ENCODE assay signal across 31 mouse cellular contexts in the genomic region with DNA sequence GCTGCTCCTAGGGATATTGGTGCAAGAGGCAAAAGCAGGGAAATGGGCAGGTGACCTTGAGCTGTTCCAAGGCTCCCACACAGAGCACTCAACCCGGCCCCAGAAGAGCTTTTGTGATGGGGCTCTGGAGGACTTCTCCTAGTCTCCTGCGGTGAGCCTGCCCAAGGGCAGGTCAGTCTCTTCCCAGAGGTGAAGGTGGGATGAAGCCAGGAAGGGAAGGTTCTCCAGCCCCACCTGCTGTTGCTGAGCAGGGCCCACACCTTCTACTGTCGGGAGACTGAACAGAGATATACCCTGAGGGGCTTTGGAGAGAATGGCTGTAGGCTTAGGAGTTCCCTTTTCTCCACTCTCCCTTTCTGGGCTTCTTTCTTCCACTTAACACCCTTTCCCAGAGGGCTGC. TPM values are rescaled to one million over a fixed set of nuclear protein-coding genes. Genes with fewer than 3 reads are reported as not detected.
A peak's percentile ranks its signal among the peaks of the same experiment; 100 is the strongest.
DNase-seq lines count a peak whose midpoint lies in the region; ATAC-seq and TF ChIP-seq lines count a peak whose summit lies in the region.
"Had no signal": no experiment of that assay in that cellular context is flagged by ENCODE, and none has a peak within 500 bp of the region (broad histone marks: within the 10 kb centered on the region; RNA-seq: fewer than 3 reads in every experiment).

No protein-coding gene starts in this region.

- no peak overlapping the region for H3K9ac ChIP-seq in ES-Bruce4 (ENCODE audit: low read depth, poor library complexity, severe bottlenecking)
- no peak overlapping the region for H3K9ac ChIP-seq in ES-E14 (ENCODE audit: insufficient read depth, low read depth, low read length, poor library complexity, severe bottlenecking)
- no peak overlapping the region for H3K9ac ChIP-seq in liver, embryonic 12.5 days
- H3K9ac ChIP-seq: forebrain, embryonic 15.5 days; heart, embryonic 13.5 days; hindbrain, embryonic 14.5 days had no signal

- H3K9me3 ChIP-seq in ES-Bruce4 (replicated peaks; ENCODE audit: control insufficient read depth, insufficient read depth, low read length, poor library complexity, severe bottlenecking) (no peaks in the 10 kb centered on the region), ES-E14 (ENCODE audit: control insufficient read depth, insufficient read depth, low read depth, low read length) (no peaks in the 10 kb centered on the region)
- no peaks in the 10 kb centered on the region for H3K9me3 ChIP-seq in liver, embryonic 12.5 days (replicated peaks)
- H3K9me3 ChIP-seq: forebrain, embryonic 15.5 days; heart, embryonic 10.5 days; heart, embryonic 13.5 days had no signal

- TF ChIP-seq CTCF in ES-Bruce4 (IDR thresholded peaks at IDR 0.05; ENCODE audit: low read depth, low read length): peak; percentile 49
- TF ChIP-seq CTCF in lung, adult 2 months (IDR thresholded peaks at IDR 0.05; ENCODE audit: insufficient read depth, low read length): no peak

- ATAC-seq in erythroblast, adult 5-6 weeks (replicated peaks; ENCODE audit: low FRiP score, poor library complexity, severe bottlenecking): 0 out of 2 replicates have a peak, but pooled peaks have one; percentile 16
- no peak for ATAC-seq in liver, embryonic 12.5 days
- ATAC-seq: CD4-positive, CD25-positive, alpha-beta regulatory T cell, adult 4 months; forebrain, embryonic 15.5 days; hindbrain, postnatal 0 days; inflammation-experienced regulatory T-cells, adult 6 months had no signal

- in situ Hi-C loops in ES-E14 (cut with MboI; ENCODE audit: low sequenced_read_pairs in 2 of 2, unreplicated experiment in 2 of 2): no loop called here

- no peak overlapping the region for H3K4me2 ChIP-seq in liver, embryonic 12.5 days
- H3K4me2 ChIP-seq: forebrain, embryonic 15.5 days; heart, embryonic 13.5 days; hindbrain, embryonic 14.5 days had no signal

- H3K27ac ChIP-seq in ES-Bruce4 (ENCODE audit: insufficient read depth, low read length) (peak overlapping the region; percentile 43; the same call in 1 of the 2 replicates), ES-E14 (ENCODE audit: insufficient read depth, low read depth, low read length, poor library complexity, severe bottlenecking) (no peak overlapping the region)
- H3K27ac ChIP-seq in liver, embryonic 12.5 days: no peak overlapping the region
- H3K27ac ChIP-seq: forebrain, embryonic 15.5 days; heart, embryonic 10.5 days; heart, embryonic 13.5 days; hindbrain, embryonic 14.5 days; hindbrain, postnatal 0 days had no signal

- no peak for TF ChIP-seq POLR2A in ES-Bruce4 (IDR thresholded peaks at IDR 0.05; ENCODE audit: insufficient read depth, low read length)
- TF ChIP-seq POLR2A in lung, adult 2 months (IDR thresholded peaks at IDR 0.05; ENCODE audit: borderline replicate concordance, extremely low read depth, low read depth, low read length): no peak

- no peaks in the 10 kb centered on the region for H3K27me3 ChIP-seq in ES-Bruce4 (ENCODE audit: control insufficient read depth, insufficient read depth, low read length, poor library complexity, severe bottlenecking)
- H3K27me3 ChIP-seq in liver, embryonic 12.5 days (replicated peaks): peaks cover 73% of the 10 kb centered on the region

- H3K36me3 ChIP-seq in ES-Bruce4 (ENCODE audit: control insufficient read depth, insufficient read depth, low read length, poor library complexity, severe bottlenecking) (no peaks in the 10 kb centered on the region), ES-E14 (ENCODE audit: control insufficient read depth, insufficient read depth, low read length, poor library complexity, severe bottlenecking) (no peaks in the 10 kb centered on the region)
- H3K36me3 ChIP-seq in liver, embryonic 12.5 days: no peaks in the 10 kb centered on the region
- H3K36me3 ChIP-seq: forebrain, embryonic 15.5 days; heart, embryonic 10.5 days; heart, embryonic 13.5 days had no signal

- DNase-seq in ES-E14 (ENCODE audit: low read depth, low spot score): peak; percentile 65
- no peak for DNase-seq in lung, adult 2 months
- no peak for DNase-seq in thymus, postnatal 25 days
- DNase-seq: adrenal gland, adult 2 months; adrenal gland, postnatal 14 days; cerebellum, adult 11 months; cerebellum, adult 8-10 months; cerebellum, postnatal 10 days; cerebellum, postnatal 36 days; gastrocnemius, postnatal 25 days; heart, adult 18-20 months; heart, postnatal 14 days; heart, postnatal 4 days; kidney, adult 11 months had no signal

- 45% methylated on average over 3 of the region's 3 CpGs for WGBS in liver, embryonic 12.5 days (ENCODE audit: insufficient replicate concordance)
- WGBS in lung, adult 2 months: 53% methylated on average over 3 of the region's 3 CpGs

- TF ChIP-seq EP300 in ES-Bruce4 (IDR thresholded peaks at IDR 0.05; ENCODE audit: insufficient read depth, low read depth, low read length): peak; percentile 98

- peaks cover 20% of the 10 kb centered on the region for H3K4me1 ChIP-seq in ES-Bruce4 (ENCODE audit: control insufficient read depth, insufficient read depth, low read length)
- peaks cover 6 to 35% of the 10 kb centered on the region in 2 experiments for H3K4me1 ChIP-seq in ES-E14 (ENCODE audit: control insufficient read depth in 2 of 2, insufficient read depth in 2 of 2, low read length in 2 of 2, poor library complexity in 1 of 2)
- H3K4me1 ChIP-seq in liver, embryonic 12.5 days: no peaks in the 10 kb centered on the region
- no peaks in the 10 kb centered on the region for H3K4me1 ChIP-seq in lung, adult 2 months (ENCODE audit: control insufficient read depth, insufficient read depth, low read length)
- H3K4me1 ChIP-seq: forebrain, embryonic 15.5 days; heart, embryonic 10.5 days; heart, embryonic 13.5 days had no signal

- H3K4me3 ChIP-seq in ES-Bruce4 (ENCODE audit: low read depth, low read length) (no peak overlapping the region), ES-E14 (ENCODE audit: insufficient read depth in 1 of 2, low read depth in 1 of 2, low read length in 2 of 2, poor library complexity in 1 of 2, severe bottlenecking in 1 of 2) (no peak overlapping the region)
- H3K4me3 ChIP-seq in liver, embryonic 12.5 days: no peak overlapping the region
- no peak overlapping the region for H3K4me3 ChIP-seq in lung, adult 2 months (replicated peaks; ENCODE audit: extremely low read depth, low read depth, low read length)
- H3K4me3 ChIP-seq: forebrain, embryonic 15.5 days; heart, embryonic 10.5 days; heart, embryonic 13.5 days had no signal

TF ChIP-seq in ES-E14, 5 proteins besides CTCF, POLR2A, EP300 and RAD21:
- TF ChIP-seq CHD2 (IDR thresholded peaks at IDR 0.05; ENCODE audit: low read depth, low read length) (no peak), HCFC1 (IDR thresholded peaks at IDR 0.05; ENCODE audit: borderline replicate concordance, insufficient read depth, low read length) (no peak), ZC3H11A (IDR thresholded peaks at IDR 0.05; ENCODE audit: borderline replicate concordance, low read depth, low read length) (no peak)

RNA-seq across cellular contexts. Expression of gene Fgf4, which starts 4.2 kb away (rescaled TPM):
- polyA plus RNA-seq in ES-Bruce4 (2011; ENCODE audit: insufficient read depth, insufficient read length, low read depth, missing spikeins): 82.9 and 84.3 TPM in 2 replicates
- 147 and 268 TPM in 2 replicates for total RNA-seq in ES-E14 (2012; rRNA removed)
- total RNA-seq in erythroblast, adult 5-6 weeks (2015; ENCODE audit: low replicate concordance): 1.7 TPM in 1 of 2 replicates, not detected in the other
- total RNA-seq in erythroblast, adult 5-6 weeks (2017; ENCODE audit: low replicate concordance): not detected in 2 replicates
- polyA plus RNA-seq in liver, embryonic 12.5 days (2016; fragmentation: Nextera tagmentation; extraction: Ambion mirVana): not detected in 2 replicates
- not detected in 2 replicates for polyA plus RNA-seq in lung, adult 2 months (2012; rRNA removed)
- total RNA-seq: adrenal gland, adult 2 months; adrenal gland, postnatal 14 days; adrenal gland, postnatal 4 days; gastrocnemius, adult 8-10 months; heart, adult 18-20 months; heart, postnatal 14 days; heart, postnatal 4 days; hindbrain, postnatal 0 days had no signal
- polyA plus RNA-seq: adrenal gland, adult 2 months; C2C12; cortical plate, adult 2 months; forebrain, embryonic 11.5 days; forebrain, embryonic 15.5 days; gonadal fat pad, adult 2 months; heart, embryonic 13.5 days; hindbrain, embryonic 11.5 days; hindbrain, embryonic 14.5 days; hindbrain, postnatal 0 days; inflammation-experienced regulatory T-cells, adult 6 months had no signal

RNA-seq across cellular contexts. Expression of gene Fgf3, which starts 13.4 kb away (rescaled TPM):
- polyA plus RNA-seq in ES-Bruce4 (2011; ENCODE audit: insufficient read depth, insufficient read length, low read depth, missing spikeins): 0.43 and 0.78 TPM in 2 replicates
- total RNA-seq in ES-E14 (2012; rRNA removed): 2.4 and 3.3 TPM in 2 replicates
- 1.7 and 2.3 TPM in 2 replicates for total RNA-seq in erythroblast, adult 5-6 weeks (2015; ENCODE audit: low replicate concordance)
- 1.0 TPM in 1 of 2 replicates, not detected in the other for total RNA-seq in erythroblast, adult 5-6 weeks (2017; ENCODE audit: low replicate concordance)
- polyA plus RNA-seq in liver, embryonic 12.5 days (2016; fragmentation: Nextera tagmentation; extraction: Ambion mirVana): 0.20 and 0.47 TPM in 2 replicates
- not detected in 2 replicates for polyA plus RNA-seq in lung, adult 2 months (2012; rRNA removed)
- total RNA-seq: gastrocnemius, adult 8-10 months; gastrocnemius, postnatal 25 days; heart, adult 18-20 months; heart, postnatal 14 days; heart, postnatal 4 days had no signal
- polyA plus RNA-seq: C2C12; CD4-positive, CD25-positive, alpha-beta regulatory T cell, adult 4 months; gonadal fat pad, adult 2 months; inflammation-experienced regulatory T-cells, adult 6 months had no signal

RNA-seq across cellular contexts. Expression of gene Fgf15, which starts 45.0 kb away (rescaled TPM):
- polyA plus RNA-seq in ES-Bruce4 (2011; ENCODE audit: insufficient read depth, insufficient read length, low read depth, missing spikeins): 3.1 and 3.3 TPM in 2 replicates
- total RNA-seq in ES-E14 (2012; rRNA removed): 10.8 and 43.2 TPM in 2 replicates
- total RNA-seq in erythroblast, adult 5-6 weeks (2015; ENCODE audit: low replicate concordance): not detected in 2 replicates
- total RNA-seq in erythroblast, adult 5-6 weeks (2017; ENCODE audit: low replicate concordance): not detected in 2 replicates
- polyA plus RNA-seq in liver, embryonic 12.5 days (2016; fragmentation: Nextera tagmentation; extraction: Ambion mirVana): not detected in 2 replicates
- polyA plus RNA-seq in lung, adult 2 months (2012; rRNA removed): not detected in 2 replicates
- total RNA-seq: adrenal gland, postnatal 14 days; gastrocnemius, adult 8-10 months; gastrocnemius, postnatal 25 days; heart, adult 18-20 months; heart, postnatal 14 days; heart, postnatal 4 days had no signal
- polyA plus RNA-seq: CD4-positive, CD25-positive, alpha-beta regulatory T cell, adult 4 months; cortical plate, adult 2 months; inflammation-experienced regulatory T-cells, adult 6 months had no signal

Comparison
In these comparisons a context has a peak if more than half of its experiments do, and no peak if none do; other contexts are left out.
1. RNA of gene Fgf4, which starts 4.2 kb away (polyA plus RNA-seq): 82.9 to 84.3 TPM in ES-Bruce4; not detected in lung, adult 2 months and not detected in liver, embryonic 12.5 days; every median in the first group is over 10 times any median in the second.